Mouse (Mus musculus): ENCODE measurements at regions not wholly inside any gene's neighbourhood (a gene's known extent, or its start where the extent isn't known, plus 50 kb on each side); places are given as distances from the start of the nearest gene placed in this dataset.
A peak's percentile ranks its signal among the peaks of the same experiment; 100 is the strongest.

- no peak for DNase-seq
Observed at GRCm38 (mm10) chr17:45966736-45967135, 65.4 kb downstream of the Vegfa start.

- peak; percentile 70 to 85 for DNase-seq
Observed at GRCm38 (mm10) chr17:45964031-45964430, 68.1 kb downstream of the Vegfa start.

GRCm38 (mm10) chr17:45963332-45963731, 68.8 kb downstream of the Vegfa start:
- DNase-seq: no peak

- no peak for DNase-seq
Observed at GRCm38 (mm10) chr17:45961626-45962319, 70.4 kb downstream of the Vegfa start.

GRCm38 (mm10) chr17:45958094-45958881, 73.9 kb downstream of the Vegfa start:
- peak; percentile 79 to 87 for DNase-seq

- DNase-seq: no peak
Observed at GRCm38 (mm10) chr17:45955481-45955880, 76.7 kb downstream of the Vegfa start.

- no peak for DNase-seq
Observed at GRCm38 (mm10) chr17:45954824-45955223, 77.3 kb downstream of the Vegfa start.

- DNase-seq: no peak
Observed at GRCm38 (mm10) chr17:45953523-45953922, 78.6 kb downstream of the Vegfa start.

- DNase-seq: peak; percentile 35 to 60
Observed at GRCm38 (mm10) chr17:45950533-45951164, 81.5 kb downstream of the Vegfa start.

- no peak for DNase-seq
Observed at GRCm38 (mm10) chr17:45949141-45949540, 83.0 kb downstream of the Vegfa start.

- DNase-seq: no peak
Observed at GRCm38 (mm10) chr17:45948314-45948935, 83.7 kb downstream of the Vegfa start.

GRCm38 (mm10) chr17:45945005-45945404, 87.2 kb downstream of the Vegfa start:
- peak; percentile 37 to 62 for DNase-seq

- peak; percentile 23 to 31 for DNase-seq
Observed at GRCm38 (mm10) chr17:45943244-45943643, 88.9 kb downstream of the Vegfa start.

- no peak for DNase-seq
Observed at GRCm38 (mm10) chr17:45941890-45942375, 90.2 kb downstream of the Vegfa start.

- no peak for DNase-seq
Observed at GRCm38 (mm10) chr17:45940121-45940813, 91.9 kb downstream of the Vegfa start.

GRCm38 (mm10) chr17:45938284-45938683, 93.9 kb downstream of the Vegfa start:
- peak in 1 of 2 experiments; percentile 39 for DNase-seq

GRCm38 (mm10) chr17:45936577-45936976, 95.6 kb downstream of the Vegfa start:
- no peak for DNase-seq

GRCm38 (mm10) chr17:45935291-45935690, 96.9 kb downstream of the Vegfa start:
- no peak for DNase-seq

GRCm38 (mm10) chr17:45934002-45934401, 98.2 kb downstream of the Vegfa start:
- no peak for DNase-seq

GRCm38 (mm10) chr17:45933034-45933433, 99.1 kb downstream of the Vegfa start:
- DNase-seq: no peak

GRCm38 (mm10) chr17:45932611-45933010, 99.6 kb downstream of the Vegfa start:
- peak; percentile 20 to 23 for DNase-seq

- no peak for DNase-seq
Observed at GRCm38 (mm10) chr17:45929591-45929990, 102.6 kb downstream of the Vegfa start.

All from kidney, postnatal 36 days (tissue).